Mouse (Mus musculus): ENCODE data around the gene Kdelr1.

Gene Kdelr1

DNA sequence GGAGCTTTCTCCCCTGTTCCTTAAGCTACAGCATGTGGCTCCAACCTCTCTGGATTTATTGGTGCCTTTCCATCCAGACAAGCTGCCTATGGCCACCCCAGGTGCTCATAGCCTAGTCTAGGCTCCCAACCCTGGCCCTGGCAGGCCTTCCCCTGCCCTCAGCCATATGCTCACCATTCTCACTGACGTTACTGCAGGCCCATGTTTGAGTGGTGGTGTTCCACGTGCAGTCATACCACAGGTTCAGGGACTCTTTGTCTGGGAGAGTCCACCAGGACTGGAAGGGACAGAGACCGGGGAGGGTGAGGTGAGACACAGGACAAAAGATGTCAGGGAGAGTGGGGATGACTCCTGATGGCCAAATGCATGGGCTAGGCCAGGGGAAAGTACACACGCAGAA, 47.2 kb downstream of the Kdelr1 start:
- CTCF ChIA-PET, result interaction anchor here (0.6 to 2.2 kb wide), 22 partner anchors 8 to 199 kb away, joined by 3 to 11 read pairs (median 4); partner anchors contain the start of genes Cyth2 (in 1 of the 4), Fam83e (in 1 of the 4), Syngr4 (in 1 of the 4) and Tmem143 (in 1 of the 4)
- POLR2A ChIA-PET, result interaction anchor here in 2 of 4 experiments (0.5 to 6.8 kb wide), 14 partner anchors 10 to 209 kb away, joined by 3 to 56 read pairs (median 4); partner anchors contain the start of genes Sphk2 (in 2 of the 2), Syngr4 (in 2 of the 2), Tmem143 (in 2 of the 2) and Kdelr1 (in 1 of the 2)

DNA sequence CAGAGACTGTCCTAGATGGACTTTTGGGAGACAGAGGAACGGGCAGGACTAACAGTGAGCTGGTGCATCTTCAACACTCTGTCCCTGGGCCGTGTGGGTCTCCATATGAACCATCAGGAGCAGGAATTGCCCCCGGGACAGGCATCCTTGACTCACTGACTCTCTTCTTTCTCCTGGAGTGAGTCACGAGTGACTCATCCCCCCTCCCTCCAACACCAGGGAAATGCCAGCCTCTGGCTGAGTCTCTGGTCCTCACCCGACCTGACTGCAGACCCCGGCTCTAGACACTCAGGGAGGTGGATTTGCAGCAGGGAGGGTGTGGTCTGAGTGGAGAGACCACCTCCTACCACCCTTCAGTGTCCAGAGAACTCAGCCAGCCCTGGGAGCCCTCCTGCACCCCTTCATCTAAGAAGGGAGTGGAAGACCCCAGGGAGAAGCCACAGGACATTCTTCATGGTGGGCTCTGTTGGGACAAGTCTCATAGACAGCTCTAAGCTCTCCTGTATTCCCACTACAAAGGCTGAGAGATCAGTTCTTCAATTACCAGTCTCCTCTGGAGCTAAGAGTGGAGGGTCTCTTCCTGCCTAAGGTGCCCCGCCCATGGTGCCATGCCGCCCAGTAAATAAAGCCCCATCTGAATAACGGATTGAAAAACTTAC, 48.1 kb downstream of the Kdelr1 start:
- CTCF ChIA-PET, result interaction anchor here in 1 of 4 experiments (1.3 kb wide), 1 partner anchor 23 kb away, joined by 4 read pairs; no protein-coding TSS in a partner anchor
- POLR2A ChIA-PET, result interaction anchor here in 3 of 4 experiments (0.6 to 3.1 kb wide), 7 partner anchors 9 to 1735 kb away, joined by 3 to 26 read pairs (median 8); partner anchors contain the start of genes Syngr4 (in 2 of the 3), Tmem143 (in 2 of the 3), Kdelr1 (in 1 of the 3) and Rpl18 (in 1 of the 3)

DNA sequence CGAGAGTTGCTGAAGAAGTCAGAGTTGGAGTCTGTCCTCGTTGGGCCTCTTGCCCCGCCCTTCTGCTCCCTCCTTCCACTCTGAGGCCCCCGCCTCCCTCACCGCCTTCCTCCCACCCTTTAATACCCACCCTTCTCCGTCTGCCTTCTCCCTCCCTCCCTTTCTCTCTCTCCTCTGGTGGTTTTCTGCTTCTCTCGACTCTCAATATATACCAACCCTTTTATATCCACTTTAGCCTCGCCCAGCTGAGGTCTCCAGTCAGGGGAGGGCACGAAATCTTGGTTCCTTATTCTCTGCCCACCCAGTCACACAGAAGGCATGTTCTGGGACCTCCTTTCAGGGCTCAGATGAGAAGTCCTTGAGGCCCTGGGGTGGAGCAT, 48.7 kb downstream of the Kdelr1 start, which contains the start of gene Emp3:
TSS of gene Emp3 (minus strand) at position 163 of the 380 bp plus-strand sequence.
- POLR2A ChIA-PET, result interaction anchor here in 3 of 4 experiments (0.6 to 3.1 kb wide), 12 partner anchors 9 to 1735 kb away, joined by 3 to 26 read pairs (median 5); partner anchors contain the start of genes Kdelr1 (in 2 of the 3), Sphk2 (in 2 of the 3), Syngr4 (in 2 of the 3) and Tmem143 (in 2 of the 3)
- CTCF ChIA-PET, result no interaction called here

- ChIA-PET POLR2A (interaction anchor here in 3 of 4 experiments (0.5 to 3.1 kb wide), 20 partner anchors 13 to 266 kb away, joined by 3 to 26 read pairs (median 4); partner anchors contain the start of genes Sphk2 (in 3 of the 3), Kdelr1 (in 2 of the 3), Syngr4 (in 2 of the 3) and Tmem143 (in 2 of the 3)), CTCF (interaction anchor here in 2 of 4 experiments (0.8 to 1.2 kb wide), 2 partner anchors 49 to 202 kb away, joined by 3 to 4 read pairs; partner anchors contain the start of gene Kdelr1 (in 1 of the 2))
These were observed 49.5 kb downstream of the Kdelr1 start for GRCm38 (mm10) chr7:45921950-45922600.

- POLR2A ChIA-PET, result interaction anchor here (0.6 to 3.1 kb wide), 33 partner anchors 9 to 397 kb away, joined by 3 to 40 read pairs (median 5); partner anchors contain the start of genes Cyth2 (in 3 of the 4), Sphk2 (in 3 of the 4), Syngr4 (in 3 of the 4) and Tmem143 (in 3 of the 4)
- CTCF ChIA-PET, result interaction anchor here in 3 of 4 experiments (0.8 to 1.7 kb wide), 19 partner anchors 14 to 203 kb away, joined by 3 to 22 read pairs (median 4); partner anchors contain the start of genes Kdelr1 (in 2 of the 3), Lmtk3 (in 1 of the 3), Syngr4 (in 1 of the 3) and Tmem143 (in 1 of the 3)
These were observed 50.6 kb downstream of the Kdelr1 start for GRCm38 (mm10) chr7:45922928-45923761.

DNA sequence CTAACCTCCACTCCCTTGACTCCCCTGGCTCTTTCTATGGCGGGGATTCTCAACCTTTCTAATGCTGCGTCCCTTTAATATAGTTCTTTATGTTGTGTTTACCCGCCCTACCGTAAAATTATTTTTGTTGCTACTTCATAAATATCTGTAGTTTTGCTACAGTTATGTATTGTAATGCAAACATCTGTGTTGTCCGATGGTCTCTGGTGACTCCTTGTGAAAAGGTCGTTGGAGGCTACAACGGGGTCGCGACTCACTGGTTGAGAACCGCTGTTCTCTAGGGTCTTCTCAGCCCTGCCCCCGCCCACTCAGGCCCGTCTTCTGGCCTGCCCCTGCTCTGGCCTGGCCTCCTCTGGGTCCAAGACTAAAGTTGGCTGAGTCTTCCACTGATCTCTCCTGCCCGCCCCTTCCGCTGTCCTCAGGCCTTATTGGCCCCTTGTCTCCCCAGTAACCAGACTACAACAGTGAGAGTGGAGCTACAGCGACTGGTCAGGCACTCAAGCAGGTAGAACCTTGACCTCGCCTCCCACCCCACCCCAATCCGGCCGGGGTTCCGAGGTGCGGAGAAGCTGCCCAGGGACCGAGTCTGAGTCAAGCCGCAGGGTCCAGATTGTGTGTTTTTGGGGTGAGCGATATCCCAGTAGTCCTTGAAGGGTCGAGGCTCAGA, 51.3 kb downstream of the Kdelr1 start, which contains the start of gene Ccdc114:
TSS of gene Ccdc114 (plus strand) at position 311 of the 667 bp plus-strand sequence.
- ChIA-PET CTCF (interaction anchor here (0.6 to 1.7 kb wide), 40 partner anchors 7 to 278 kb away, joined by 3 to 22 read pairs (median 3); partner anchors contain the start of genes Kdelr1 (in 3 of the 4), Cyth2 (in 2 of the 4), Lmtk3 (in 1 of the 4) and Nomo1 (in 1 of the 4)), POLR2A (interaction anchor here in 3 of 4 experiments (0.6 to 2.1 kb wide), 43 partner anchors 8 to 398 kb away, joined by 3 to 40 read pairs (median 4); partner anchors contain the start of genes Kdelr1 (in 3 of the 3), Sphk2 (in 3 of the 3), Syngr4 (in 3 of the 3) and Tmem143 (in 3 of the 3))

DNA sequence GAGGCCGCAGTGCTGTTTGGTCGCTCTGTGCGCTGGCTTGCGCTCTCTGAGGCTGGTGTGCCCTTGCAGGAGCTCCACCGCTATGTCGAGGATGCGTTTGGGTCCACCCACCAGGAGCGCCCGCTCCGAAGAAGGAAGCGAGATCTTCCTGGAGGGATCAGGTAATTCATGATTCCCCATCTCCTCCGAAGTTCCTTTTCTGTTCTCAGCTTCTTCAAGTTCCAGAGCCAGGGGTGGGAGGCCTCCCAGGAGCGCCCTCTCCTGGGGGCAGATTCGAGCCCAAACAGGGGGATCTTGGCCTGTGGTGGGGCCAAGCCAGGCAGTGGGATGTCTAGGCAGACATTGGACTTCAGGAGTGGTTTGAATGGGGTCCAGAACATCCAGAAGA, 51.9 kb downstream of the Kdelr1 start:
- CTCF ChIA-PET, result interaction anchor here (0.5 to 1.7 kb wide), 41 partner anchors 8 to 452 kb away, joined by 3 to 22 read pairs (median 3); partner anchors contain the start of genes Kdelr1 (in 3 of the 4), Cyth2 (in 2 of the 4), Lmtk3 (in 1 of the 4) and Myod1 (in 1 of the 4)
- POLR2A ChIA-PET, result interaction anchor here in 3 of 4 experiments (0.6 to 2.1 kb wide), 44 partner anchors 8 to 398 kb away, joined by 3 to 40 read pairs (median 4); partner anchors contain the start of genes Kdelr1 (in 3 of the 3), Sphk2 (in 3 of the 3), Syngr4 (in 3 of the 3) and Tmem143 (in 3 of the 3)

- ChIA-PET CTCF (interaction anchor here (0.6 to 2.0 kb wide), 12 partner anchors 10 to 1540 kb away, joined by 3 to 12 read pairs (median 4); partner anchors contain the start of genes Kdelr1 (in 2 of the 4) and Gys1 (in 1 of the 4)), POLR2A (interaction anchor here in 3 of 4 experiments (0.5 to 1.8 kb wide), 17 partner anchors 11 to 300 kb away, joined by 3 to 5 read pairs (median 3); partner anchors contain the start of genes Kdelr1 (in 1 of the 3), Spaca4 (in 1 of the 3) and Sphk2 (in 1 of the 3))
These were observed 56.2 kb downstream of the Kdelr1 start for GRCm38 (mm10) chr7:45928626-45929295.

GRCm38 (mm10) chr7:45929688-45930087, 57.1 kb downstream of the Kdelr1 start:
- ChIA-PET CTCF (interaction anchor here in 3 of 4 experiments (0.6 to 2.1 kb wide), 8 partner anchors 11 to 1000 kb away, joined by 3 to 12 read pairs (median 6); partner anchors contain the start of gene Kdelr1 (in 1 of the 3)), POLR2A (interaction anchor here in 2 of 4 experiments (0.8 to 1.8 kb wide), 12 partner anchors 11 to 289 kb away, joined by 3 to 5 read pairs (median 4); partner anchors contain the start of genes Kdelr1 (in 1 of the 2), Spaca4 (in 1 of the 2), Sphk2 (in 1 of the 2) and Syngr4 (in 1 of the 2))

Data from embryonic stem cell, embryonic (primary cell).